ENCODE assay signal across 8 mouse cellular contexts in genomic region chr9:116807166-116808081, GRCm38 (mm10).
A peak's percentile ranks its signal among the peaks of the same experiment; 100 is the strongest.
DNase-seq lines count a peak whose midpoint lies in the region; ATAC-seq lines count a peak whose summit lies in the region.

No protein-coding gene starts in this region.

- peak; percentile 84 for ATAC-seq in forebrain, embryonic 14.5 days
- ATAC-seq in stomach, embryonic 16.5 days (ENCODE audit: insufficient read depth, low FRiP score) = peak; percentile 76
- ATAC-seq in megakaryocyte, adult 5-6 weeks (ENCODE audit: poor library complexity, severe bottlenecking) = no peak

- H3K27me3 ChIP-seq in forebrain, embryonic 14.5 days (replicated peaks; ENCODE audit: control insufficient read depth, insufficient read depth, low read length) = peaks cover 9% of the 10 kb centered on the region
- peaks cover 3% of the 10 kb centered on the region; the same call in 1 of the 2 replicates for H3K27me3 ChIP-seq in hindbrain, embryonic 10.5 days (ENCODE audit: insufficient read depth, poor library complexity, severe bottlenecking)
- H3K27me3 ChIP-seq in stomach, embryonic 16.5 days (ENCODE audit: control insufficient read depth, insufficient read depth, low read length) = no peaks in the 10 kb centered on the region

- peak; percentile 4 to 19 for DNase-seq in left cerebral cortex, postnatal 25 days (ENCODE audit: low spot score in 2 of 2)
- no peak for DNase-seq in left cerebral cortex, adult 11 months (ENCODE audit: low spot score)
- peak; percentile 82 for DNase-seq in forebrain, embryonic 14.5 days (ENCODE audit: low spot score)
- peak; percentile 63 for DNase-seq in hindbrain, embryonic 10.5 days (ENCODE audit: low spot score)
- peak; percentile 56 for DNase-seq in lung, postnatal 25 days (ENCODE audit: low spot score)
- no peak for DNase-seq in spleen, postnatal 36 days (ENCODE audit: low spot score in 2 of 2)

- peak overlapping the region; percentile 20 for H3K4me2 ChIP-seq in forebrain, embryonic 14.5 days (ENCODE audit: low read length)
- no peak overlapping the region for H3K4me2 ChIP-seq in stomach, embryonic 16.5 days (ENCODE audit: low read depth, low read length)

- WGBS in forebrain, embryonic 14.5 days = 4% methylated on average over 16 of the region's 16 CpGs
- WGBS in hindbrain, embryonic 10.5 days = 22% methylated on average over 16 of the region's 16 CpGs
- WGBS in stomach, embryonic 16.5 days = 40% methylated on average over 16 of the region's 16 CpGs

- intact Hi-C loops in left cerebral cortex, postnatal 25 days (cut with DNase I) = no loop called here

- peak overlapping the region; percentile 40; the same call in 1 of the 2 replicates for H3K27ac ChIP-seq in forebrain, embryonic 14.5 days (ENCODE audit: low read depth, low read length)
- H3K27ac ChIP-seq in hindbrain, embryonic 10.5 days = peak overlapping the region; percentile 74
- peak overlapping the region; percentile 65 for H3K27ac ChIP-seq in stomach, embryonic 16.5 days (ENCODE audit: low read length)

- no peaks in the 10 kb centered on the region for H3K36me3 ChIP-seq in forebrain, embryonic 14.5 days (ENCODE audit: control insufficient read depth, insufficient read depth, low read length)
- no peaks in the 10 kb centered on the region for H3K36me3 ChIP-seq in hindbrain, embryonic 10.5 days
- no peaks in the 10 kb centered on the region for H3K36me3 ChIP-seq in stomach, embryonic 16.5 days (ENCODE audit: control insufficient read depth, insufficient read depth, low read length)

- no peaks in the 10 kb centered on the region for H3K9me3 ChIP-seq in forebrain, embryonic 14.5 days (replicated peaks; ENCODE audit: control insufficient read depth, low read length)
- no peaks in the 10 kb centered on the region for H3K9me3 ChIP-seq in hindbrain, embryonic 10.5 days
- no peaks in the 10 kb centered on the region for H3K9me3 ChIP-seq in stomach, embryonic 16.5 days (replicated peaks; ENCODE audit: control insufficient read depth, low read length)

- H3K4me3 ChIP-seq in forebrain, embryonic 14.5 days (ENCODE audit: low read depth, low read length) = no peak overlapping the region
- H3K4me3 ChIP-seq in hindbrain, embryonic 10.5 days = no peak overlapping the region
- no peak overlapping the region for H3K4me3 ChIP-seq in stomach, embryonic 16.5 days (replicated peaks; ENCODE audit: low read length)

- no peak overlapping the region for H3K9ac ChIP-seq in forebrain, embryonic 14.5 days (ENCODE audit: low read length)
- H3K9ac ChIP-seq in stomach, embryonic 16.5 days (ENCODE audit: low read length) = no peak overlapping the region

- H3K4me1 ChIP-seq in forebrain, embryonic 14.5 days (ENCODE audit: control insufficient read depth, insufficient read depth, low read length) = peaks cover 13% of the 10 kb centered on the region
- H3K4me1 ChIP-seq in hindbrain, embryonic 10.5 days (replicated peaks) = peaks cover 18% of the 10 kb centered on the region
- H3K4me1 ChIP-seq in stomach, embryonic 16.5 days (ENCODE audit: control insufficient read depth, insufficient read depth, low read length) = peaks cover 6% of the 10 kb centered on the region; the same call in 1 of the 2 replicates

Comparison
In these comparisons a context has a peak if more than half of its experiments do, and no peak if none do; other contexts are left out.
1. DNase-seq: peak in left cerebral cortex, postnatal 25 days (2 of 2), forebrain, embryonic 14.5 days (single experiment), hindbrain, embryonic 10.5 days (single experiment) and lung, postnatal 25 days (single experiment); none in left cerebral cortex, adult 11 months (single experiment) and spleen, postnatal 36 days (0 of 2).
2. Peak in every context shown above with its lines, with median percentiles within 50 percentile points of each other: H3K27ac ChIP-seq.